Mouse (Mus musculus): ENCODE results near the gene Max.

- TF ChIP-seq CTCF (IDR thresholded peaks at IDR 0.05; ENCODE audit: borderline replicate concordance, extremely low read depth, insufficient read depth, insufficient read length) (no peak), POLR2A (IDR thresholded peaks at IDR 0.05; ENCODE audit: borderline replicate concordance, extremely low read depth, insufficient read depth, insufficient read length, poor library complexity, severe bottlenecking) (no peak)
These were observed 43.9 kb downstream of the Max start for GRCm38 (mm10) chr12:76918113-76918512.
